Mouse (Mus musculus) embryo, embryonic 11 days (tissue): ENCODE results near the gene Tpsb2.

ENCODE experiments used
- DNase-seq: peaks from one replicate; pipeline ENCODE4 v3.0.0-alpha.2; 2015

The Tpsb2 gene

DNA sequence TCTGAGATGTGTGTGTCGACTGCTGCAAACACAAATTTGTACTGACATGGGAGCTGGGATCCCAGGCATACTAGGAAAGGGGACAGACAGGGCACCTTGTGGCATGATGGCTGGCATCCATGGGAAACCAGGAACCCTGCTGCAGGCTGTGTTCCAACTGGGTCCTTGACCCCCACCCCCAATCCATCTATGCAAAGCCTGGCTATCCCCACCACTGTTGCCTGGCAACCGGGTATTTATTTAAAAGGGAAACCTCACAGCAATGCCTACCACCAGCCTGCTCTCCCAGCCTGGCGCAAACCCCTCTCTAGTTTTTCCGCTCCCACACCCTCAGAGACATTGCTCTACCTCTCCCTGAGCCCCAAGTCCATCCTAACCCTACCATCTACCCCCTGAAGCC, 41.2 kb downstream of the Tpsb2 start:
- DNase-seq = no peak

DNA sequence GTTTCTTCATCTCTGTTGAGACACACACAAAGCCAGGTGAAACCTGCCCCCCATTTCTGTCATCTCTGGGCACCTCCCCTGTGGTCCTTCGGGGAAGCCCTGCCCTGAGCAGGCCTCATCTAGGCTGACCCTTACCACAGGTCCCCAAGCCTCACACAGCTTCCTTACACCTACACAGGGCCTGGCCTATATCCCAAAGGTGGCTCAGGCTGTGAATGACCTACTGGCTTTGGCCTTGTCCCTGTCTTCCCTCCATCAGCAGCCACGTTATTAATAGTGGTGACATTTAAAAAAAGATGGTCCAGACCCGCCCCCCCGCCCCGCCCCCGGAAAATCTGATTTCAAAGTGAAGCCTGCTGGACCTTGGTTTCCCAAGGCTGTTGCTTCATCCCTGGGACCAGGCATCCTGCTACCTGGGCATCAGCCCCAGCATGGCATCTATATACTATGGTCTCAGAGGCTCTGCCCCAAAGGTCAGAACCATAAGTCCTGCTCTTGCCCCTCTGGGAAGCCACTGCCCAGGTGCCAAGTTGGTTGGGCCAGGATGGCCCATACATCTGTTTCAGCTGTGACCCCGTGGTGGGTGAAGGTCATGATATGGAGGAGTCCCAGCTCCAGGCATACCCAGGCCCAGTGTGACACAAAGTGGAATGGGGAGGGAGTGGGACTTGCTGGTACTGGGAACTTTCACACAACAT, 42.3 kb downstream of the Tpsb2 start:
- no peak for DNase-seq

GRCm38 (mm10) chr17:25409621-25410020, 43.5 kb downstream of the Tpsb2 start:
- no peak for DNase-seq

- no peak for DNase-seq
Observed at GRCm38 (mm10) chr17:25410180-25410579, 44.1 kb downstream of the Tpsb2 start.

DNA sequence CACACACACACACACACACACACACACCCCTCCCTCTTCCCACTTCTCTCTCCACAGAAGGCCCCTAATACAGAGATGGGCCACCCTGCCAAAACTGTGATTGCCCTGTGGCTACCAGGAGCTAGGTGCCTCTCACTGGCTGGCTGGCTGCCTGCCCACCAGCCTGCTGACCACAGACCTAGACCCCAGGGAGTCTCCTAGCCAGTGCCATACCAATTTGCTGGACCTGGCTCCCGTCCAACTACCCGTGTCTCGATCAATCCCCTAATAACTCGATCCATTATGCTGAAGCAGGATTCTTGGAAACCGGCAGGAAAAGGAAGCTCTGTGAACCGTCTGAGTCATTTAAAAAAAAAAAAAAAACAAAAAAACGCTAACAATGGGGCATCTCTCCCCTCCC, 44.7 kb downstream of the Tpsb2 start:
- DNase-seq = no peak

- DNase-seq = no peak
Observed at GRCm38 (mm10) chr17:25411251-25411650, 45.1 kb downstream of the Tpsb2 start.

GRCm38 (mm10) chr17:25414209-25414608, 48.1 kb downstream of the Tpsb2 start:
- DNase-seq = no peak

GRCm38 (mm10) chr17:25414917-25415316, 48.8 kb downstream of the Tpsb2 start:
- DNase-seq = peak; percentile 63

DNA sequence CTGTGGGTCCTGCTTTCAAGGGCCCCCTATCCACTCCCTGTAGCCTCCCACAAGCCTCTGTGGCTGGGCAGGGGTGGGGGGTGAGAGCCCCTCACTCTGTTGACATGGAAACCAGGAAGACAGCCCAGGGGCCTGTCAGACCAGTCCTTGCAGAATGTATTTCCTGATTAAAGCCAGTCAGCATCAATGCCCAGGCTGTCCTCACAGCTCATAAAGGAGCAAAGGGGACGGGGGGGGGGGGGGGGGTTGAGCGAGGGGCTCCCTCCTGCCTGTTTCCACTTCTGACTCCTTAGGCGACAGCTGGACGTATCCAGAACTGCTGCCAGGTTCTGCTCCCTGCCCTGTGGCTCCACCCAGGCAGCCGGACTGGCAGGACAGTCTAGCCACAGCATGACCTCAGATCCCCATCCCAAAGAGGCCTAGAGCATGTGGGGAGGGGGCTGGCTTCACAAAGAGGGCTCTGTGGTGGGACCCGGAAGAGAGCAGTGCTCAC, 49.4 kb downstream of the Tpsb2 start:
- DNase-seq = peak; percentile 71

- no peak for DNase-seq
Observed at GRCm38 (mm10) chr17:25416219-25416618, 50.1 kb downstream of the Tpsb2 start.

DNA sequence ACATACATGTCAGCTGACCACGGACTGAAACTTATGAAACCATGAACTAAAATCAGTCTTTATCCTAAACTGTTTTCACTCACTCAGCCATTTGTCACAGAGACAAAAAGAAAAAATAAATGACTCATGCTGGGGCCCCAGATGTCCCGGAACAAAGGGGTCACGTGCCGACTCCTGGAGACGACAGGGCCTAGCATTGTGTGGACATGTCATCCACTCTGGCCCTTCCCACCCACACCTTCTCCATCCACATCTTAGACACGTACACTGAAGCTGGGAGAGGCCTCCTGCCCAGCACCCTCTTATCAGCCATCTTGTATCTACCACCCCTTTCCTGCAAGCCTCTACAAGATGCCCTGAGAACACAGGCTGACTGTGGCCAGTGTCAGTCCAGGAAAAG, 51.9 kb downstream of the Tpsb2 start:
- no peak for DNase-seq
